Mouse (Mus musculus): ENCODE results near the gene Bpifa5. TPM values are rescaled to one million over a fixed set of nuclear protein-coding genes. Genes with fewer than 3 reads are reported as not detected.
A peak's percentile ranks its signal among the peaks of the same experiment; 100 is the strongest.

The Bpifa5 gene
- polyA plus RNA-seq (2011; ENCODE audit: insufficient read depth, insufficient read length, low replicate concordance, missing spikeins) = not detected in 2 replicates

- no peak within 1 kb of the TSS for H3K4me3 ChIP-seq (replicated peaks; ENCODE audit: control insufficient read depth, low read depth, low read length)
- H3K4me1 ChIP-seq (ENCODE audit: control insufficient read depth, insufficient read depth, low read length) = no peaks in the 10 kb centered on the region
- TF ChIP-seq CTCF (IDR thresholded peaks at IDR 0.05; ENCODE audit: control insufficient read depth, insufficient read depth, low read length) (no peak), POLR2A (IDR thresholded peaks at IDR 0.05; ENCODE audit: borderline replicate concordance, control insufficient read depth, low read depth, low read length) (no peak)
- no peak within 1 kb of the TSS for H3K27ac ChIP-seq (ENCODE audit: control insufficient read depth, insufficient read depth, low read depth, low read length, poor library complexity)
- 68% methylated on average over 8 of the region's 8 CpGs for WGBS
Measured at GRCm38 (mm10) chr2:154162307-154162706, at the start of gene Bpifa5. TSS of gene Bpifa5 (plus strand) at chr2:154162607.

DNA sequence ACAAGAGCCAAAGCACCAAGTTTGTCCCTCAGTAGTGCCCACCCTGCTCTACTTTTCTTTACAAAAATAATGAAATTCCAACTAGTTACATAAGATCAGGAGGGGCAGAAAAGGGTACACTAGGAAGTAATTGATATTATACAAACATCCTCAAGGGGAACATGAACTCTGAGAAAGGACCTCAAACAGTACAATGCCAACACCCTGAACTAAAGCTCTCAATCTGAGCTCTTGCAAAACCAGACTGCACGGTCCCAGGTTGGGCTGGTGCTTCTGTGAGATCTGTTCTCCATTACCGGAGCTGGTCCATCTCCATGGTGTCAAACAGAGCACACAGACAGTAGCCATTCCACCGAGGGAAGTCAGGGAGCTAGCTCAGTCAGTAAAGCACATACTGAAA, 45.0 kb upstream of the Bpifa5 start:
- 75% methylated on average over 3 of the region's 3 CpGs for WGBS
- no peak overlapping the region for H3K27ac ChIP-seq (ENCODE audit: control insufficient read depth, insufficient read depth, low read depth, low read length, poor library complexity)
- TF ChIP-seq POLR2A (IDR thresholded peaks at IDR 0.05; ENCODE audit: borderline replicate concordance, control insufficient read depth, low read depth, low read length) = no peak
- TF ChIP-seq CTCF (IDR thresholded peaks at IDR 0.05; ENCODE audit: control insufficient read depth, insufficient read depth, low read length) = no peak

DNA sequence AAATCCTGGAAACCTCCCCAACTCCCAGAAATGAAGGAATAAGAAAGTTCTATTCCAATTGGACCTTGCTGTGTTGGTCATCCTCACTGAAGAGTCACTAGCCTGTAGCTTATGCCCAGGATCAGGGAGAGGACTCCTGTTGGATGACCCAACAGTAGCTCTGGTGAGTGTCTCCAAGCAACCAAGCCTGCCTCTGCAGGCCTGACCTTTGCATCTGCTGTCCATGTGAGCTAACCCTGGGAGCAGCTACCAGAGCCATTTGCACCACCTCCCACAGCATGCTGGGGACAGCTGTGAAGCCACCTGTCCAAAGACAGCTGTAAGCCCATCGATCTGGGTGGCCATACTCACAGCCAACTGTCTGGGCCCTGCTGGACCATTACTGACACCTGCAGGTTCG, 32.3 kb upstream of the Bpifa5 start, which contains the start of gene Bpifa3:
TSS of gene Bpifa3 (plus strand) at position 217 of the 400 bp plus-strand sequence.
- no peak within 1 kb of the TSS for H3K4me3 ChIP-seq (replicated peaks; ENCODE audit: control insufficient read depth, low read depth, low read length)
- H3K4me1 ChIP-seq (ENCODE audit: control insufficient read depth, insufficient read depth, low read length) = no peaks in the 10 kb centered on the region
- no peak within 1 kb of the TSS for H3K27ac ChIP-seq (ENCODE audit: control insufficient read depth, insufficient read depth, low read depth, low read length, poor library complexity)
- 58% methylated on average over 2 of the region's 2 CpGs for WGBS
- no peak for TF ChIP-seq POLR2A (IDR thresholded peaks at IDR 0.05; ENCODE audit: borderline replicate concordance, control insufficient read depth, low read depth, low read length)
- TF ChIP-seq CTCF (IDR thresholded peaks at IDR 0.05; ENCODE audit: control insufficient read depth, insufficient read depth, low read length) = no peak

More for the DNA sequence above, 45.0 kb upstream of the Bpifa5 start:
- Histone ChIP-seq H3K4me1 (ENCODE audit: control insufficient read depth, insufficient read depth, low read length) (no peaks in the 10 kb centered on the region), H3K4me3 (replicated peaks; ENCODE audit: control insufficient read depth, low read depth, low read length) (no peak overlapping the region)

- TF ChIP-seq POLR2A (IDR thresholded peaks at IDR 0.05; ENCODE audit: borderline replicate concordance, control insufficient read depth, low read depth, low read length) = no peak
- TF ChIP-seq CTCF (IDR thresholded peaks at IDR 0.05; ENCODE audit: control insufficient read depth, insufficient read depth, low read length) = no peak
- no peak within 1 kb of the TSS for H3K27ac ChIP-seq (ENCODE audit: control insufficient read depth, insufficient read depth, low read depth, low read length, poor library complexity)
- no peaks in the 10 kb centered on the region for H3K4me1 ChIP-seq (ENCODE audit: control insufficient read depth, insufficient read depth, low read length)
- no peak within 1 kb of the TSS for H3K4me3 ChIP-seq (replicated peaks; ENCODE audit: control insufficient read depth, low read depth, low read length)
- WGBS = 70% methylated on average over 4 of the region's 4 CpGs
Measured at GRCm38 (mm10) chr2:154142580-154142979, 19.8 kb upstream of the Bpifa5 start, which contains the start of gene Bpifa1. TSS of gene Bpifa1 (plus strand) at chr2:154142880.

DNA sequence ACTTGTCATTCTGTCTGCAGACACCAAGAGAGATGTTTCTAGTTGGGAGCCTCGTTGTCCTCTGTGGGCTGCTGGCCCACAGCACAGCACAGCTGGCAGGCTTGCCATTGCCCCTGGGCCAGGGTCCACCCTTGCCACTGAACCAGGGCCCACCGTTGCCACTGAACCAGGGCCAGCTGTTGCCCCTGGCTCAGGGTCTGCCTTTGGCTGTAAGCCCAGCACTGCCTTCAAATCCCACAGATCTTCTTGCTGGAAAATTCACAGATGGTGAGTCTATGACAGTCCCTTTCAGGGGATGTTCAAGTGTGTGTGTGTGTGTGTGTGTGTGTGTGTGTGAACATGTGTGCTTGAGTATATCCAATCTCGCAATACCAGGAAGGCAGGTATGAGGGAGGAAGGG, 18.7 kb upstream of the Bpifa5 start:
- Histone ChIP-seq H3K27ac (ENCODE audit: control insufficient read depth, insufficient read depth, low read depth, low read length, poor library complexity) (no peak overlapping the region), H3K4me3 (replicated peaks; ENCODE audit: control insufficient read depth, low read depth, low read length) (no peak overlapping the region), H3K4me1 (ENCODE audit: control insufficient read depth, insufficient read depth, low read length) (no peaks in the 10 kb centered on the region)
- TF ChIP-seq POLR2A (IDR thresholded peaks at IDR 0.05; ENCODE audit: borderline replicate concordance, control insufficient read depth, low read depth, low read length) = no peak
- TF ChIP-seq CTCF (IDR thresholded peaks at IDR 0.05; ENCODE audit: control insufficient read depth, insufficient read depth, low read length) = no peak
- WGBS = 64% methylated on average over 3 of the region's 3 CpGs

DNA sequence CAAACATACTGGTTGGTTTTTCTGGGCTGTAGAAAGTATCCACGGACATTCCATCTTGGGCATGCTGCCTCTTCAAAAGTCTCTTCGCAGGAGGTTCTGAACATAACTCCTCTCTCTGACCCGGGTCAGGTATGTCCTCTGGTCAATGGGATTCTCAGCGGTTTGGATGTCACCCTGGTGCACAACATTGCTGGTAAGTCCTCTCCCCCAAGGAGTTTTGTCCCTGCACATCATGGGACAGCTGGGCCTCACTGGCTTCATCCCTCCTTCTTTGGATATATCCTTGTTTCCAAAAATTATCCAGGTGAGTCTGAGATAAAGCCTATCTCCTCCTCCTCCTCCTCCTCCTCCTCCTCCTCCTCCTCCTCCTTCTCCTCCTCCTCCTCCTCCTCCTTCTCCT, 14.9 kb upstream of the Bpifa5 start:
- TF ChIP-seq POLR2A (IDR thresholded peaks at IDR 0.05; ENCODE audit: borderline replicate concordance, control insufficient read depth, low read depth, low read length) (no peak), CTCF (IDR thresholded peaks at IDR 0.05; ENCODE audit: control insufficient read depth, insufficient read depth, low read length) (no peak)
- Histone ChIP-seq H3K27ac (ENCODE audit: control insufficient read depth, insufficient read depth, low read depth, low read length, poor library complexity) (no peak overlapping the region), H3K4me3 (replicated peaks; ENCODE audit: control insufficient read depth, low read depth, low read length) (no peak overlapping the region), H3K4me1 (ENCODE audit: control insufficient read depth, insufficient read depth, low read length) (no peaks in the 10 kb centered on the region)
- 67% methylated on average over 4 of the region's 4 CpGs for WGBS

DNA sequence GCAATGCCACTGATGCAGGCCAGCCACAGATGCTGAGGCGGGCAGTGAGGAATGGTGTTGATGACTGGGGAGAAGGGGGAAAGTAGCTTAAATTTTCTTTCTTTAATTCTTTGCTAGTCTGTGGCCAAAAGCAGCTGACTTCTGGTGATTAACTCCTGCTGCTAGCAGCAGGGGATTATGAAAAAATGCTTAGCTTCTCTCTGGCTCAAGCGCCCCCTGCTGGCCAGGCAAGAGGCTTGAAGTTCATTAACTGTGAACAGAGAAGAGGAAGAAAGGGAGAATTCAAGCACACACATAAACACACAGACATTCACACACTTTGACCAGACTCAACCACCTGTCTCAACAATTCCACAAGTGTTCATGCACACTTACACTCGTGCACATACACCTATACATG, 4.0 kb upstream of the Bpifa5 start:
- peak; percentile 56 for TF ChIP-seq CTCF (IDR thresholded peaks at IDR 0.05; ENCODE audit: control insufficient read depth, insufficient read depth, low read length)
- no peak for TF ChIP-seq POLR2A (IDR thresholded peaks at IDR 0.05; ENCODE audit: borderline replicate concordance, control insufficient read depth, low read depth, low read length)

DNA sequence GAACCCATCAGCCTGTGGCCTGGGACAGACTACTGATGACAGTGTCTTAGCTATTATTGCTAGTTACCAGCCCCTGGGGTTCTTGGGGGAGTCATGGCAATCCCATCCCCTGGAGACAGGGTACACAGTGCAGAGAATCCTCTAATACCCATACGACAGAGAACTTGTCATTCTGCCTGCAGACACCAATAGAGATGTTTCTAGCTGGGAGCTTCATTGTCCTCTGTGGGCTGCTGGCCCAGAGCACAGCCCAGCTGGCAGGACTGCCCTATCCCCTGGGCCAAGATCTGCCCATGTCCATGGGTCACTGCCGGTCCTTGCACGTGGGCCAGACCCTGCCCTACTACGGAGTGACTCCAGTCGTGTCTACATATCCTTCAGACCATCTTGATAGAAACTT, 899 bp downstream of the Bpifa5 start:
- no peaks in the 10 kb centered on the region for H3K4me1 ChIP-seq (ENCODE audit: control insufficient read depth, insufficient read depth, low read length)
- TF ChIP-seq CTCF (IDR thresholded peaks at IDR 0.05; ENCODE audit: control insufficient read depth, insufficient read depth, low read length) (no peak), POLR2A (IDR thresholded peaks at IDR 0.05; ENCODE audit: borderline replicate concordance, control insufficient read depth, low read depth, low read length) (no peak)
- 82% methylated on average over 5 of the region's 5 CpGs for WGBS
- H3K4me3 ChIP-seq (replicated peaks; ENCODE audit: control insufficient read depth, low read depth, low read length) = no peak overlapping the region
- H3K27ac ChIP-seq (ENCODE audit: control insufficient read depth, insufficient read depth, low read depth, low read length, poor library complexity) = no peak overlapping the region

More for the DNA sequence above, 4.0 kb upstream of the Bpifa5 start:
- H3K27ac ChIP-seq (ENCODE audit: control insufficient read depth, insufficient read depth, low read depth, low read length, poor library complexity) = no peak overlapping the region
- WGBS = 33% methylated on average over 3 of the region's 3 CpGs
- H3K4me3 ChIP-seq (replicated peaks; ENCODE audit: control insufficient read depth, low read depth, low read length) = no peak overlapping the region
- H3K4me1 ChIP-seq (ENCODE audit: control insufficient read depth, insufficient read depth, low read length) = no peaks in the 10 kb centered on the region

DNA sequence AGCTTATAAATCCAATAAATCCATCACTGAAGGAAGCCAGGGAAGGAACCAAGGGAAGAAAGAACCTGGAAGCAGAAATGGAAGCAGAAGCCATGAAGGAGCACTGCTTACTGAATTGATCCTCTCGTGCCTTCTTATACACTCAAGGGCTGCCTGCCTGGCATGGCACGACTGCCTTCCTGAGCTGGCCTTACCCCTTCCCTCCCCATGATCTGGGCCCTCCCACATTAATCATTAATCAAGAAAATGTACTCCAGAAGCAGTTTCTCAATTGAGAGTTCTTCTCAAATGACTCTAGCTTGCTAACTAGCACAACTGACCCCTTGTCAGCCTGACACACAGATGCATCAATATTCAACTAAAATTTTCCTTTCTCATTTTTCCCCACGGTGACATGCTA, 6.8 kb downstream of the Bpifa5 start:
- H3K27ac ChIP-seq (ENCODE audit: control insufficient read depth, insufficient read depth, low read depth, low read length, poor library complexity) = no peak overlapping the region
- WGBS = 60% methylated on average over 3 of the region's 3 CpGs

More for the DNA sequence above, 6.8 kb downstream of the Bpifa5 start:
- no peaks in the 10 kb centered on the region for H3K4me1 ChIP-seq (ENCODE audit: control insufficient read depth, insufficient read depth, low read length)
- no peak for TF ChIP-seq POLR2A (IDR thresholded peaks at IDR 0.05; ENCODE audit: borderline replicate concordance, control insufficient read depth, low read depth, low read length)
- TF ChIP-seq CTCF (IDR thresholded peaks at IDR 0.05; ENCODE audit: control insufficient read depth, insufficient read depth, low read length) = no peak
- H3K4me3 ChIP-seq (replicated peaks; ENCODE audit: control insufficient read depth, low read depth, low read length) = no peak overlapping the region
